Comparison of ENCODE assay signal across 8 mouse cellular contexts in genomic region chr10:30810247-30810966, GRCm38 (mm10). TPM values are rescaled to one million over a fixed set of nuclear protein-coding genes. Genes with fewer than 3 reads are reported as not detected.
A peak's percentile ranks its signal among the peaks of the same experiment; 100 is the strongest.
DNase-seq lines count a peak whose midpoint lies in the region; ATAC-seq and TF ChIP-seq lines count a peak whose summit lies in the region.

No protein-coding gene starts in this region.

- H3K4me2 ChIP-seq in embryonic facial prominence, embryonic 11.5 days (ENCODE audit: low read depth, low read length), result no peak overlapping the region
- peak overlapping the region; percentile 57 for H3K4me2 ChIP-seq in heart, embryonic 15.5 days
- peak overlapping the region; percentile 36; the same call in 1 of the 2 replicates for H3K4me2 ChIP-seq in midbrain, embryonic 11.5 days

- no peak overlapping the region for H3K9ac ChIP-seq in embryonic facial prominence, embryonic 11.5 days (replicated peaks; ENCODE audit: low read length)
- peak overlapping the region; percentile 38; the same call in 1 of the 2 replicates for H3K9ac ChIP-seq in heart, embryonic 15.5 days
- H3K9ac ChIP-seq in midbrain, embryonic 11.5 days (ENCODE audit: low read length), result 0 out of 2 replicates have a peak overlapping the region, but pooled peaks have one; percentile 30

- no peaks in the 10 kb centered on the region for H3K9me3 ChIP-seq in embryonic facial prominence, embryonic 11.5 days (replicated peaks; ENCODE audit: control insufficient read depth, low read length)
- no peaks in the 10 kb centered on the region for H3K9me3 ChIP-seq in heart, embryonic 15.5 days (replicated peaks)
- H3K9me3 ChIP-seq in midbrain, embryonic 11.5 days (ENCODE audit: control insufficient read depth, low read length), result no peaks in the 10 kb centered on the region

- H3K79me2 ChIP-seq in C2C12 (ENCODE audit: control insufficient read depth, insufficient read depth), result no peaks in the 10 kb centered on the region

- H3K36me3 ChIP-seq in C2C12 (ENCODE audit: control insufficient read depth, insufficient read depth), result no peaks in the 10 kb centered on the region
- no peaks in the 10 kb centered on the region for H3K36me3 ChIP-seq in embryonic facial prominence, embryonic 11.5 days (replicated peaks; ENCODE audit: control insufficient read depth, insufficient read depth, low read depth, low read length)
- no peaks in the 10 kb centered on the region for H3K36me3 ChIP-seq in heart, embryonic 15.5 days
- H3K36me3 ChIP-seq in midbrain, embryonic 11.5 days (ENCODE audit: control insufficient read depth, insufficient read depth, low read length), result no peaks in the 10 kb centered on the region

- peak overlapping the region; percentile 56 for H3ac ChIP-seq in C2C12 (ENCODE audit: control insufficient read depth, insufficient read length, low read depth)

- WGBS in embryonic facial prominence, embryonic 11.5 days, result 38% methylated on average over 9 of the region's 9 CpGs
- WGBS in heart, embryonic 15.5 days, result 31% methylated on average over 9 of the region's 9 CpGs
- 47% methylated on average over 9 of the region's 9 CpGs for WGBS in midbrain, embryonic 11.5 days

- H3K27ac ChIP-seq in embryonic facial prominence, embryonic 11.5 days (replicated peaks; ENCODE audit: low read depth, low read length), result no peak overlapping the region
- no peak overlapping the region for H3K27ac ChIP-seq in heart, embryonic 15.5 days
- H3K27ac ChIP-seq in midbrain, embryonic 11.5 days (ENCODE audit: low read depth, low read length), result no peak overlapping the region

- no peaks in the 10 kb centered on the region for H3K4me1 ChIP-seq in embryonic facial prominence, embryonic 11.5 days (ENCODE audit: control insufficient read depth, insufficient read depth, low read length)
- peaks cover 6% of the 10 kb centered on the region for H3K4me1 ChIP-seq in heart, embryonic 15.5 days (replicated peaks)
- H3K4me1 ChIP-seq in midbrain, embryonic 11.5 days (ENCODE audit: control insufficient read depth, insufficient read depth, low read length), result no peaks in the 10 kb centered on the region

- no peak for TF ChIP-seq CTCF in C2C12 (IDR thresholded peaks at IDR 0.05; ENCODE audit: control insufficient read depth, insufficient read depth, insufficient read length)

- peak; percentile 64 for DNase-seq in MN1 (ENCODE audit: low spot score)
- peak; percentile 13 for DNase-seq in embryonic facial prominence, embryonic 11.5 days (ENCODE audit: low spot score)
- DNase-seq in kidney, postnatal 25 days, result peak; percentile 27 to 47
- DNase-seq in midbrain, embryonic 11.5 days (ENCODE audit: low spot score, missing footprints), result peak; percentile 84
- no peak for DNase-seq in spleen, postnatal 10 days (ENCODE audit: low spot score in 2 of 2)
- DNase-seq in ovary, adult 18-20 months (ENCODE audit: low spot score), result no peak

- no peak; the same call in 1 of the 2 replicates for ATAC-seq in embryonic facial prominence, embryonic 11.5 days (replicated peaks; ENCODE audit: insufficient number of reproducible peaks, low FRiP score, low TSS enrichment, low read depth)
- no peak for ATAC-seq in heart, embryonic 15.5 days (replicated peaks; ENCODE audit: insufficient number of reproducible peaks, insufficient read depth, low FRiP score, low read depth)
- ATAC-seq in midbrain, embryonic 11.5 days (ENCODE audit: low FRiP score), result peak; percentile 71

- no peaks in the 10 kb centered on the region for H3K79me3 ChIP-seq in C2C12 (ENCODE audit: low read depth)

- no peak overlapping the region for H3K4me3 ChIP-seq in C2C12 (ENCODE audit: insufficient read depth, poor library complexity, severe bottlenecking)
- H3K4me3 ChIP-seq in embryonic facial prominence, embryonic 11.5 days (ENCODE audit: low read depth, low read length), result peak overlapping the region; percentile 14; the same call in 1 of the 2 replicates
- H3K4me3 ChIP-seq in heart, embryonic 15.5 days, result peak overlapping the region; percentile 55
- H3K4me3 ChIP-seq in midbrain, embryonic 11.5 days (ENCODE audit: low read depth, low read length), result peak overlapping the region; percentile 21

- H3K27me3 ChIP-seq in C2C12 (ENCODE audit: control insufficient read depth, insufficient read depth, insufficient read length), result no peaks in the 10 kb centered on the region
- no peaks in the 10 kb centered on the region for H3K27me3 ChIP-seq in embryonic facial prominence, embryonic 11.5 days (ENCODE audit: control insufficient read depth, insufficient read depth, low read length)
- H3K27me3 ChIP-seq in heart, embryonic 15.5 days, result no peaks in the 10 kb centered on the region
- no peaks in the 10 kb centered on the region for H3K27me3 ChIP-seq in midbrain, embryonic 11.5 days (ENCODE audit: control insufficient read depth, insufficient read depth, low read length)

TF ChIP-seq in C2C12, 6 proteins besides CTCF, POLR2A, EP300 and RAD21:
- TF ChIP-seq CEBPB (IDR thresholded peaks at IDR 0.05; ENCODE audit: low read depth) (peak; percentile 73), FOSL1 (IDR thresholded peaks at IDR 0.05; ENCODE audit: insufficient read depth, low read length, poor library complexity, severe bottlenecking) (no peak), MYOD1 (IDR thresholded peaks at IDR 0.05; ENCODE audit: control insufficient read depth, insufficient read length, low read depth) (no peak), MAX (IDR thresholded peaks at IDR 0.05) (no peak)

RNA-seq across cellular contexts. Expression of gene Ncoa7, which starts 7.3 kb away (rescaled TPM):
- polyA plus RNA-seq in C2C12 (2012; fragmentation: generic; extraction: Trizol), result 3.9 TPM
- polyA plus RNA-seq in embryonic facial prominence, embryonic 11.5 days (2014; fragmentation: Nextera tagmentation; extraction: Ambion mirVana), result 9.7 and 10.3 TPM in 2 replicates
- polyA plus RNA-seq in heart, embryonic 15.5 days (2015; fragmentation: Nextera tagmentation; extraction: Ambion mirVana), result 7.6 and 7.7 TPM in 2 replicates
- 6.4 and 7.3 TPM in 2 replicates for polyA plus RNA-seq in midbrain, embryonic 11.5 days (2014; fragmentation: Nextera tagmentation; extraction: Ambion mirVana)

RNA-seq across cellular contexts. Expression of gene Hey2, which starts 32.2 kb away (rescaled TPM):
- 0.06 TPM for polyA plus RNA-seq in C2C12 (2012; fragmentation: generic; extraction: Trizol)
- 6.6 and 7.1 TPM in 2 replicates for polyA plus RNA-seq in embryonic facial prominence, embryonic 11.5 days (2014; fragmentation: Nextera tagmentation; extraction: Ambion mirVana)
- polyA plus RNA-seq in heart, embryonic 15.5 days (2015; fragmentation: Nextera tagmentation; extraction: Ambion mirVana), result 39.9 and 50.1 TPM in 2 replicates
- polyA plus RNA-seq in midbrain, embryonic 11.5 days (2014; fragmentation: Nextera tagmentation; extraction: Ambion mirVana), result 2.8 and 4.0 TPM in 2 replicates

Comparison
In these comparisons a context has a peak if more than half of its experiments do, and no peak if none do; other contexts are left out.
1. DNase-seq: peak in MN1 (single experiment), embryonic facial prominence, embryonic 11.5 days (single experiment), kidney, postnatal 25 days (2 of 2) and midbrain, embryonic 11.5 days (single experiment); none in spleen, postnatal 10 days (0 of 2) and ovary, adult 18-20 months (single experiment).